Mouse (Mus musculus) CD4-positive, CD25-positive, alpha-beta regulatory T cell, adult 2 months (primary cell): ENCODE data around the gene Cdk17.
"Not testable (repeated sequence)": the region's sequence is repeated elsewhere in the genome, so short reads cannot be mapped to it uniquely, and the experiment has no call there.

Source experiments
- DNase-seq: peaks from one replicate; pipeline ENCODE4 v3.0.0-alpha.2; 2012; ENCODE audit warnings: low read depth, low spot score

Cdk17 gene

DNA sequence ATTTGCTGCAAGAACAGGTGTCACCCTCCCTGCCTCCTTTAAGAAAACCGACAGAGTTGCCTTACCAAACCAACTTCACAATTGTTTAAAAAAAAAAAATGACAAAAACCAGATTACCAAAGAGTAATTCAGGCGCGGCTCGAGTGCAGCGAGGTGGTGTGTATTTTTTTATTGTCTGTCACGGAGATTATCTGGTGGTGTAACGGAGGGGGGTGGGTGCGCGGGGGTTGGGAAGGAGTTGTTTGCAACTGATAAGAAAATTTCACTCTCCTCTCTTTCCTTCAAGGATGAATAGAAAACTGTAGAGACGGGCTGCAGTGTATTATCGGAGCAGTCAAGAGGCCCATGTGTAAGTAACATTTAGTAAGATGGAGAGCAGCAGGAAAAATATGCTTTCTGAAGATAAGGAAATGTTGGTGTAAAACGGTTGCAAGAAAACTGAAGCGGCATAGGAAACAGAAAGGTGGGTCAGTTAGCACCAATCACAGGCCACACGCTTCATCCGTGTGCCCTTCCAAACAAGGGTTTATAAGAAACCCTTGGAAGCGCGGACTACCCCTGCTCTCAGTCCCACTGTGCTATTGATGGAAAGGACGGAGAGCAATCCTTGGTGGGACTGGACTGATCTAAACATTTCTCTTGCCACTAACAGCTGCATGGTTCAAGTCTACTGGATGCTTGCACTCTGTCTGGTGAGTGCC, 17.2 kb upstream of the Cdk17 start:
- peak; percentile 37 for DNase-seq

DNA sequence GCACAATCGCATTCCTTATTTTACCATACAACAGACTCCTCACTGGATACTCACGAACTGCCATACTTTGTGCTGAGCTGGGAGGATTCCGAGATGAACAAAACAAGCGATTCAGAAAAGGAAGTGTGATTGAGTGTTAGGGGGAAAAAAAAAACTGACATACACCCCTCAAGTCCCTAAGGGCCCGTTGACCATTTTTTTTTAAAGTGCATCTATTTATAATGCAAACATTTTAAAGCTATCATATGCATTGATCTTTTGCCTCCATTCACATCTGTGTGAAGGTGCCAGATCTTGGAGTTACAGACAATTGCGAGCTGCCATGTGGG, 16.7 kb upstream of the Cdk17 start:
- no peak for DNase-seq

DNA sequence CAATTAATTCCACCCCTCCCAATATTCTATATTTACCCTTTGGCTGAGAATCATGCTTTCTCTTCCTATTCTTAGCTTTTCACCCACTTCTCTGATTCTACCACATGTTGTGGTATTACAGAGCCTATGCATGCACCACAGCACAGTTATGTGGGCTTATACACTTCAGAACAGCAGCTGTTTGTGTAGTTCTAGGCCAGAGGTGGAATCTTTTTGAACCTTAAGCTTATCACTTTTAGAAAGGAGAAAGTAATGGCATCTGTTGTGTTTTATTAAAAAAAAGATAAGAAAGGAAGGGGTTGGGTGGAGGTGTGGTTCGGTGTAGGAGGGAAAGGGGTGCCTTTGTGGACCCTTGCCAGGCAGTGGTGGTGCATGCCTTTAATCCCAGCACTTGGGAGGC, 16.1 kb upstream of the Cdk17 start:
- no peak for DNase-seq

DNA sequence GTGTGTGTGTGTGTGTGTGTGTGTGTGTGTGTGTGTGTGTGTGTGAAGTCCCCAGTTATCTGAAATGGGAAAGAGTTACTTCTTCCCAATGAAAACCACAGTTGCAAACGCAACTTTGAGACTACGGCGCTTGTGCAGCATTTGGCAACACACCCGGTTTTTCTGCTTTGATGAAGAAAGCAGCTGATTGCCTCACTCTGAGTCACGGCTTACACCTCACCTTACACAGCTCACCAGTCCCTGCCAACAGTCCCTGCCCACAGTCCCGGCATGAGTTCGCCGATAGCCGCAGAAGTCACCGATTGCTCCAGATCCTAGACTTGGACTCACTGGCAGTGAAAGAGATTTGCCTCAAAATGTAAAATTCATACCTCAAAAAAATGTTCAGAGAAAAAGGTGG, 15.6 kb upstream of the Cdk17 start:
- peak; percentile 56 for DNase-seq

DNA sequence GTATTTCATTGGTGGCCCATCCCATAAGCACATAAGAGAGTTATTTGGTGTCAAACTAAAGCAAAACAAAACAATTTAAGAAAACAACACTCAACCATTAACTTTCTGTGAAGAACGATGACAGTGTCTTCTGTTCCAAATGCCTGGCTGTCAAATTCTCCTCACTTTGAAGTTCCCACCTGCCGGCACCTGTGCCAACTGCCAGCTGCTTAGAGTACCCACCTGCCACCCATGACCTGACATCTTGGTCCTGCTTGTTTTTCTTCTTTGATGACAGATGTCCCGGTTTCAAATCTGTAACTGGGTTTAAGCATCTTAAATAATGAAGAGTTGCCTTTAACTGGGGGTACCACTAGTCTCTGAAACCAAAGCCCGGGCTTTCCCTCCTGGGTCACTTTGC, 14.1 kb upstream of the Cdk17 start:
- DNase-seq: no peak

DNA sequence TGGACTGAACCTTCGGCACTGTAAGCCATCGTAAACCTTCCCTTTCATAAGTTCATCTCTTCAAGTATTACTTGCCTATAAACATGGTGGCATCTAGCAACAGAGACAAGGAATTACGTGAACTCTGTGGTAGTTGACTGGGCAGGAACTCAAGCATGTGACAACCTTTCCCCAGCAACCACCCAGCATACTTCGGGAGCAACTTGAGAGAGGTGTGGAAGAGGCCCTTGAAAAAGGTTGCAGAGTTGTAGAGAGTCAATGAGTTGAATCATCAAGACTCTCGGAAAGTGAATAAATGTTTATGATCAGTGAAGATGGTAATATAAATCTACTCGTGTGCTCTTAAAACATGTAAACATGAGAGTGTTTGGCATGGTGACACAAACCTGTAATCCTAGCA, 13.0 kb upstream of the Cdk17 start:
- DNase-seq: no peak

DNA sequence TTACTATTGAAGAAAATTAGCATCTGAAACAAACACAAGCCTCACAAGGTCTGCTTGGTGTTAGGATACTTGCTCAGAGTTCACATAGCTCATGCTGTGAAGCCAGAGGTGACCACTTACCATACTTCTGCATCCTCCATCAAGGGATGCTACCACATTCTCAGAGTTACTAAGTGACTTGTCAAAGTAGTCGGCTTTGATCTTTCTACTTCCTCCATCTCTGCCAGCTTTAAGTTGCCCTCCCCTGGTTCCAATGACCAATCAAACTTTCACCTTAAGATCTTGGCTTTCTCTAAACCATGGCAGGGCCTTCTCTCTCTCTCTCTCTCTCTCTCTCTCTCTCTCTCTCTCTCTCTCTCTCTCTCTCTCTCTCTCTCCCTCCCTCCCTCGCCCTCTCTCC, 11.1 kb upstream of the Cdk17 start:
- DNase-seq: peak; percentile 53

DNA sequence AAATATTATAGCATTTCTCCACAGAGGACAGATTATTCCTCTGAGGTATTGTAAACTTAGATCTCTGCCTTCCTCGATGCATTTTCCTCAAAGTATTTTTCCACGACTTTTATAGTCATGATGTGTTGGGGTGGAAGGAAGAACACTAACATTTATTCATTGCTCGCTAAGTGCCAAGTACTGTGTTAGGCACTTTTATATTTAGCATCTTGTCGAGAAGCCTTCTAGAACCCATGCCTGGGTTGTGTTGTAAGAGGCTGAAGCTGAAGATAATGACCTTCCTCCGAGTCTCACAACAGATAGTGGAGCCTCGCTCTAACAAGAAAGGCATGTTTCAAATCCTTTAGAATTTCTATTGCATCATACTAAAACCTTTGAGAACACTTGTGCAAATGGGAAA, 8.9 kb upstream of the Cdk17 start:
- no peak for DNase-seq

DNA sequence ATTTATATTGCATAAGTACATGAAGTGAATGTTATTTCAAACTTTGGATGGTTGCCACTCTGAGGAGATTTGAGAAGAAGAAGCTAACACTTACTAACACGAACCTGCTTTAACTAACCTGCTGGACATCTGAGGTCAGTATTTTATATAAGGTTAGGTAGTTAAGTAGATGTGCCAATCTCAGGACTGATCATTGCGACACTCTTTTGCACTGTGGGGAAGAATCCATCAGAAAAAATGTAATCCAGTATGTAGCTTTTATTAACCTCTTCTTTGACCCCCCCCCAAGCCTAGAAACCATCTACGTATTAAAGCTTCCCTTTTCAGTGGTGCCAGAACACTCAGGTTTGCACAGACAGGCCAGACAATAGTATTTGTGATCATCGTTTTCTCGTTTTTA, 8.0 kb upstream of the Cdk17 start:
- DNase-seq: no peak

DNA sequence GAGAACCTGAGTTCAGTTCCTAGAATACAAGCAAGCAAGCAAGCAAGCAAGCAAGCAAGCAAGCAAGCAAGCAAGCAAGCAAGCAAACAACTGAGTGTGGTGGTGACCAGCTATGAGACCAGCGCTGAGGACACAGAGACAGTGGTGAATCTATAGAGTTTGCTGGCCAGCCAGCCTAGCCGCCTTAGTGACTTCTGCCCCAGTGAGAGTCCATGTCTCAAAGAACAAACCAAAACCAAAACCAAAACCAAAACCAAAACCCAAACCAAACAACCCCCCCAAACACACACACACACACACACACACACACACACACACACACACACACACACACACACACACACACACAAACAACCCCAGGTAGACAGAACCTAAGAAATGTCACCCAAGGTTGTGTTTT, 7.3 kb upstream of the Cdk17 start:
- not testable (repeated sequence) for DNase-seq

DNA sequence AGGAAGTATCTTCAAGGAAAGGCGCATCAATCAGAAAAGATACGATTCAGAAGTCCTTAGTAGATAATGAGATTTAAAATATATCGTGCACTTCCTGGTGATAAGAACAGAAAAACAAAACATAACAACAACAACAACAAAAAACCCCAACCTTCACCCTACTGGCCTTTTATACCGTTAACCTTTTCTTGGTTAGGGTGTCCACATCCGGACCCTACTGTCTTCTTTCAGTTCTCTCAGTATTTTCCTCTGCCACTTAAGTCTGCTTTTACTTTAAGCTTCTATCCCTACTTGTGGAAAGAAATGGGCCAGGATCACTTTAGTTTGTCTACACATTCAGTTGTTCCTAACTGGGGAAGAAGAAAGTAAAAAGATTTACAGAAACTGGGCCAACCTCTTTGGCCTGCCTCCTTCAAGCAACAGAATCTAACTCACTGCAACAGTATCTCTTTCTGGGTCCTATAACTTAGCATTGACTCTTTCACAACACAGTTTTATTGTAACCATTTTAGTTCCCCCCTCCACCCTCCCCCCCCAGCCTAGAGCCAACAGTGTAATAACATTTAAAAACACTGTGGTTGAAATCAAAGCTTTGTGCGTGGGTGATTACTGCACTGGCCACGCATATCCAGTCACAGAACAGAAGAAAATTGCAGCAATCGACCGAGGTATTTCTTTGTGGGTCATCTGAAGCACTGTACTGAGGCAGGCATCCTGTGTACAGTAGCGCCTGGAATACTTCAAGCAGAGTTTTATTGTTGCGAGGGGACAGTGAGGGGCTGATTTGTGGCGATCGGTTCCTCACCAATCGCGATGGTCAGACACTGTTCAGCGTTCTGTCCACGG, 801 bp upstream of the Cdk17 start:
- DNase-seq: peak; percentile 57

DNA sequence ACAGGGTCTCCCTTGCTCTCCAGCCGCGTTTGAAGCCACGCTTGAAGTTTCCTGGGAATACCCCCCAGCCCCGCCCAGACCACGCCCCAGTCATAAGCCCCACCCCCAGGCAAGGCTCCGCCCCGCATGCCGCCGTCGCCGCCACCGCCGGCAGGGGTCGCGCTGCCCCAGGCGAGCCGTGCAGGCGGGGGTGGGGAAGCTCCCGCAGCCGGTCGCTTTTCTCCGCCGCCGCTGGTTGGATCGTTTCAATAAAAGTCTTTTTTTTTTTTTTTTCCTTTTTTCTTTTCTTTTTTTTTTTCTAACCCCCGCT, 223 bp upstream of the Cdk17 start:
- DNase-seq: peak; percentile 94

DNA sequence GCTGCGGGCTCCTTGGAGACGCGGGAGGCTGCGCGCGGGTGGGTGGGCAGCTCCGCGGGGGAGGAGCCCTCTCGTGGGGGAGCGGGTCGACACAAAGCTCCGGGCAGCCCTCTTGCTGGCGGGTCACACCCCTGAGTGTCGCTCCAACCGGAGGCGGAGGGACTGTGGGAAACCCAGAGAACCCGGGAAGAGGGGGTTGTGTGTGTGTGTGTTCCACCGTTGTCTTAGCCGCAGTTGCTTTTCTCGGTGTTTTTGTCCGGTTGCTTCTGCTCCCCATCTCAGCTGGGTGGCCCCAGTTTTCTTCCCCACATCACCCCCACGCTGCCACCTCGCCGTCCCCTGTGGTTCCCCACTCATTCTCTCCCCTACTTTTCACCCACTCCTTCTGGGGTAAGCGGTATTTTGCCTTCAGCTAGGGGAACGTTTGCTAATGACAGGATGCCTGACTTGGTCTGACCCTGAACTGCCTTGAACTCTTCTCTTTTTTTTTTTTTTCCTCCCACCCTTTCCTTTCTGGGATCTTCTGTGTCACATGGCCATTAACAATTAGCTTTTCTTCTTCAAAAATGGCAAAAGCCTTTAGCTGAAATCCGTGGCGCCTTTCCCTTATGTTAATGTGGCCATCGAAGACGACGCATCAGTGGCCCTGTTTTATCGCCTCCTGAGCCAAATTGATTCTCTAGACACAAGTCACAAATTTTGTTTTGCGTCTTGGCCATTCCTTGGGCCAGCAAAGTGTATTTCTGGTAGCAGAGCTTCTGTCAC, 1.0 kb downstream of the Cdk17 start:
- DNase-seq: peak; percentile 57

DNA sequence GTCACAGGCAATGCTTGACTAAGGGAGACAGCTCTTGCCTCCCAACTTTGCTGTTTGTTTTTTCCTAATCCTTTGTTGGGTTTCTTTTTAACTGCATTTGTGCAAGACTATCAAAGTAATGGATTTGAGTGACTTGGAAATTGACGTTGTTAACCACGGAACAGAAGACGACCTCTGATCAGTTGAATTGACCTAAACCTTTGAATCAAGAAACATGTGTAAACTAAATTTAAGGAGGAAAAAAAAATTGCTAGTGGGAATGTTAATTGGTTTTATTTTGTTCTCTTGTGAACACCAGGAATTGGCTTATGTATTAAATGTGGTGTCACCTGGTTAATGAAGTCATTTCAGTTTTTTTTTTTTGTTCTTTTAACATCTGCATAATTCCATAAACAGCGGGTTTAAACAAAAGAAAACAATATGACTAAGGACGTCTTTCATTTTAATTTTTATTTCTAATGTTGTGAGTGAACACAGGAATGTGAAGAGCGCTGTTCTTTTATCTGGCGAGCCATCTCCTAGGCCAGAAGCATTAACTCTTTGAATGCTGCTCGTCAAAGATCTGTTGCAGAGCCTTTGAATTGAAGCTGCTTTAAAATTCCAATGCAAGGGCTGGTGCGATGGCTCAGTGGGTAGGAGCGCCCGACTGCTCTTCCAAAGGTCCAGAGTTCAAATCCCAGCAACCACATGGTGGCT, 1.7 kb downstream of the Cdk17 start:
- DNase-seq: no peak

DNA sequence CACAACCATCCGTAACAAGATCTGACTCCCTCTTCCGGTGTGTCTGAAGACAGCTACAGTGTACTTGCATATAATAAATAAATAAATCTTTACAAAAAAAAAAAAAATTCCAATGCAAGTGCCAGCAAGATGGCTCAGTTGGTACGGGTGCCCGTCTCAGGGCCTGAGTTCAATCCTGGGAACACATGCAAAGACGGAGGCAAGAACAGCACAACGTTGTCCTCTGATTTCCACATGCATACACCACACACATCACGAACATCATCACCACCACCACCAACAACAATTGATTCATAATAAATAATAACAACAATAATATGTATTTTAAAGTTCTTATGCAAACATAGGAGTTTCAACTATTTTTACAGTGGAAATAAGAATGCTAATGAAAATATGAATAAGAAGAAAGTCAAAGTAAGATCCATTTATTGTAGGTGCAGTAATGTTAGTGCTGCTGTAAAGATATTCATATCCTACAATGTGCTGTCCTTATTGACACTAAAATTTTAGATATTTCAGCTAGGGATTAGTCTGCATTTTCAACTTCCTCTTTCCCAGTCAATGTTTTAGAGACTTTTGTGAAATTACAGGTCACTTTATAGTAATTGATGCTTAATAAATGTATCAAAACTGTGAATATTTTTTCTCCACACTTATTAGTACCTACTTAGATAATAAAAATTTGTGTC, 2.4 kb downstream of the Cdk17 start:
- DNase-seq: no peak

DNA sequence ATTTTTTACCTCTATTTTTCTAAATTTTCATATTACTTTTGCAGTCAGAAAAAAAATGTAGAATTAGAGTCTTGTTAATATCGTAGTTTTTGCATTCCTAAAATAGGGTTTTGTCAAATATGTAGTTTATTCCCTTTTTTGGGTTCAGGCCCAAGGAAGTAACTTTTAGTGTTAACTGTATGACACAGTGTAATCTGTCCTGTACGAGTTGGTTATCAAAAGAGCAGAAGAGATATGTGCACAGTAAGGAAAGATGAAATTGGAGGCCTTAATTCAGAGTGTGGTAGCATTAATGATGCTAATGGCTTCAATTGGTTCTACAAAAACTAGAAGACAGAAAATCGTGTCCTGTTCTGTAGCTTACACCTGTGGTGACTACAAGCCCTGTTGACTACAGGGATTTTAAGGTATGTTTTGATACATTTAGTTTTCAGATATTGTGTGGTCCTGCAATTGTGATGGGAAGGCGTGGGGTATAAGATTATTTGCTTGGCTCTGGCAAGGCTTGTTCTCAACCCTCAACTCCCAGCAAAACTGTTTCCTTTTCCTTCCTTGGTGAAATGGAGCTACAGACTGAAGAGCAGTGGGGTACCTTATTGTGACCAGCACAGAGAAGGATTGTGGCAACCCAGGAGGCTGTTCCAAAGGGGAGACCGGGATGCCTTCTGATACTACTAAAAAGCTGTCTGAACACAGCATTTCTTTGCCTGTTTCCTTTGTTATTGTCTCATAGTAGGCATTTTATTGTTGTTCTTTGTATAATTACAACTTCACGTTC, 3.2 kb downstream of the Cdk17 start:
- no peak for DNase-seq

DNA sequence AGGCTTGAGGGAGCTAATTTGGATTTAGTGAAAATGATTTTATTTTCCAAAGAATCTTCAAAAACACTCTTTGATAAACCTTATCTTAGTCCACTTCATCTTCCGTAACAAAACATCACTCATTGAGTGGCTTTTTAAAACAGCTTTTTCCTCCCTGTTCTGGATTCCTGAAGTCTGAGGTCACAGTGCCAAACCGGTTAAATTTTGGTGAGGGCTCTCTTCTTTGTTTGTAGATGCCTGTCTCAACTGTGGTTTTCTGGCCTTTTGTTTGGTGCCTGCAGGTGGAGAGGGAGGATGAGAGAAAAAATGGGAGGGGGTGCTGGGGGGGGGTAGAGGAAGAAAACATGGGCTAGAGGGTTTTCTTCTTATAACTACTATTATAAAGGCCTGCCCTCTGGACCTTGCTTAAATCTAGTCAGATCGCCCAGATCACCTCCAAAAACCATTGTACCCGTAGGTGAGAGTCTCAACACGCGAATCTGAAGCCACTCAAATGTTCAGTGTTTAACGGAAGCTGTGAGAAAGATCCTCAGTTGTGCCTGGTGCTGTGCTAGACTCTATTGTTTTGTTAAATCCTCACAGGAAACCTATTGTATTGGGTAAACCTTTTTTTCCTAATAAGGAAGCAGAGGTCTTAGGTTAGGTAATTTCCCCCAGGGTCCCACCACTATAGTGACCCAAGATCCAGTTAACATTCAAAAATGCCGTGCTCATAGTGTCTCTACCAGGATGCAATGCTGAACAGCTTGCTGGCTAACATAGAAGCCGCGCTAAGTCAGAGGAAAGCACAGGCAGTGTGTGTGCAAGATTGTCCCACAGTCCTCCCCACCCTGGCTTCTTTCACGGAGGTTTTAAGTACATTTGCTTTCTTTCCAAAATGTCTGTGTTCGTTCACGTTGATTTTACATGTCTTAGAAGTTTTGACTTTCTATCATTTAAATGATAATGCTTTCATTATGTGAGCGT, 5.0 kb downstream of the Cdk17 start:
- peak; percentile 65 for DNase-seq

DNA sequence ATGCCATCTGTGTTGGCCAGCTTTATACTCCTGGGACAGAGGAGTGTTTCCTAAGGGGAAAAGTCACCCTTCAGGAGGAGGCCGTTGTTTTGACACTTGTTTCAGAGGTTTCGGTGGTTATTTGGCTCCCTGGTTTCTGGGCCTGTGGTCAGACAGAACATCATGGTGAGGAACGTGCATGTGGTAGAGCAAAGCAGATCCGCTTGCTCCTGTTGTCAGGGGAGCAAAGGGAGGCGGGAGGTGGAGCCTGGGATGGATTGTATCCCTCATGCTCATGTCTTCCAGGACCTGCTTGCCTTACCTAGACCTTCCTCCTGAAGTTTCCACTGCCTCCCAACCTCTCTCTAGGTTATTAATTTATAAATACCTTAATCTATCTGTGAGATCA, 5.7 kb downstream of the Cdk17 start:
- peak; percentile 56 for DNase-seq

DNA sequence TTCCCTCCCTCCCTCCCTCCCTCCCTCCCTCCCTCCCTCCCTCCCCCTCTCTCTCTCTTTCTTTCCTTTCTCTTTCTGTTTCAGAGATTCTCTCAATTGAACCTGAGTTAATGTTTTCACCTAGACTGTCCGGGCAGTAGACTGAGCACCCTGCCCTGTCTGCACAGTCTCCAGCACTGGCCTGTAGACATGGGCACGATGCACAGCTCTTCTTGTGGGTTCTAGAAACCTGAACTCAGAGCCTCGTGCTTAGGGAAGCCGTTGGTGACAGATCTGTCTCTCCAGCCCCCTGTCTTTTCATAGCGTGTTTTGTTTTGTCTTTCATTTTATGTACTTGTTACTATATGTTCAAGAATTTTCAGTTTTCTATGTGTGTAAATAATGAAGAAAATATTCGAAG, 6.6 kb downstream of the Cdk17 start:
- DNase-seq: peak; percentile 62

DNA sequence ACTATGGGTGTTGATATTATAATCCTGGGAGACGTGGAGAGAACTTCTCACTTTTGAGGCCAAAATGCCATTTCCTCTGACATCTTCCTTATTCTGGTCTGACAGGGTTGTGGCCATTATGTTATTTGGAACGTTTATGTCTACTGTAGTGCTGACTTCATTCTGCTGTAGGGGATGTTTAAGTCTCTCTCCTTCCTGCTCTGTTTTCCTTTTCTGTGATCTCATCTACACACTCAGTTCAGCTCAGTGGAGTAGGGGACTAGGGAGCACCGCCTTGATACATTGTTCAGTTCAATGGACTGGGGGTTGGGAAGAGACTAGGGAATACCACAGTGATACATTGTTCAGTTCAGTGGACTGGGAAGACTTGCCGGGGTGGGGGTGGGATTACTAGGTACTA, 7.4 kb downstream of the Cdk17 start:
- peak; percentile 55 for DNase-seq
